In the genomic region with DNA sequence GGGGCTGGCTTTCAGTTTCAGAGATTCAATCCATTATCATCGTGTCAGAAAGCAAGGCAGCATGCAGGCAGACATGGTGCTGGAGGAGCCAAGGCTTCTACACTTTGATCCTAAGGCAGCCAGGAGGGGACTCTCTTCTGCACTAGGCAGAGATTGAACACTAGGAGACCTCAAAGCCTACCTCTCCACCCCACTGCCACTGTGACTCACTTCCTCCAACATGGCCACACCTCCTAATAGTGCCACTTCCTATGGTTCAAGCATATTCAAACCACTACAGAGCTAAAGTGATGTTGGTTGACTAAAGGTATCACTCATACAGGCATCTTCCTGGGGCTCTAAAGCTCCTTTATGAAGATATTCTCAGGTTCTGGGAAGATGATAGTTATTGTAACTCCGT, we compare ENCODE assay signal across 30 mouse cellular contexts. TPM values are rescaled to one million over a fixed set of nuclear protein-coding genes. Genes with fewer than 3 reads are reported as not detected.
DNase-seq lines count a peak whose midpoint lies in the region; ATAC-seq and TF ChIP-seq lines count a peak whose summit lies in the region.
"Had no signal": no experiment of that assay in that cellular context is flagged by ENCODE, and none has a peak within 500 bp of the region (broad histone marks: within the 10 kb centered on the region; RNA-seq: fewer than 3 reads in every experiment).

No protein-coding gene starts in this region.

- no peaks in the 10 kb centered on the region for H3K4me1 ChIP-seq in forebrain, embryonic 16.5 days (replicated peaks; ENCODE audit: control insufficient read depth, insufficient read depth, low read length)
- no peaks in the 10 kb centered on the region for H3K4me1 ChIP-seq in midbrain, postnatal 0 days (ENCODE audit: insufficient read depth, low read length)
- H3K4me1 ChIP-seq: hindbrain, embryonic 15.5 days; limb, embryonic 15.5 days; neural tube, embryonic 12.5 days had no signal

- WGBS in forebrain, embryonic 16.5 days: 84% methylated on average over 2 of the region's 2 CpGs
- 86% methylated on average over 2 of the region's 2 CpGs for WGBS in midbrain, postnatal 0 days

- DNase-seq in A20 (ENCODE audit: low read depth, low spot score): peak; percentile 29
- DNase-seq in adrenal gland, postnatal 14 days: no peak
- no peak for DNase-seq in adrenal gland, adult 8-10 months
- no peak for DNase-seq in midbrain, postnatal 0 days (ENCODE audit: low spot score)
- DNase-seq: adrenal gland, postnatal 36 days; cerebellum, adult 11 months; cerebellum, adult 9-11 months; forebrain, postnatal 0 days; heart, postnatal 4 days; kidney, adult 9 months; kidney, postnatal 25 days; lung, postnatal 4 days; retina, postnatal 1 day; right cerebral cortex, postnatal 25 days had no signal

- no peaks in the 10 kb centered on the region for H3K36me3 ChIP-seq in forebrain, embryonic 16.5 days (ENCODE audit: control insufficient read depth, insufficient read depth)
- H3K36me3 ChIP-seq in midbrain, postnatal 0 days (ENCODE audit: insufficient read depth, low read length): no peaks in the 10 kb centered on the region
- H3K36me3 ChIP-seq: forebrain, embryonic 10.5 days; heart, embryonic 10.5 days; hindbrain, embryonic 15.5 days; limb, embryonic 15.5 days; liver, embryonic 15.5 days; neural tube, embryonic 12.5 days had no signal

- no peak for TF ChIP-seq CTCF in midbrain, postnatal 0 days (IDR thresholded peaks at IDR 0.05)

- H3K9me3 ChIP-seq in forebrain, embryonic 16.5 days (ENCODE audit: control insufficient read depth, low read length): no peaks in the 10 kb centered on the region
- H3K9me3 ChIP-seq in midbrain, postnatal 0 days (ENCODE audit: low read length): no peaks in the 10 kb centered on the region
- H3K9me3 ChIP-seq: forebrain, embryonic 10.5 days; heart, embryonic 10.5 days; hindbrain, embryonic 15.5 days; limb, embryonic 15.5 days; liver, embryonic 15.5 days; neural tube, embryonic 12.5 days had no signal

- no peak overlapping the region for H3K4me2 ChIP-seq in forebrain, embryonic 16.5 days (ENCODE audit: low read length)
- H3K4me2 ChIP-seq in midbrain, postnatal 0 days (ENCODE audit: low read depth, low read length, poor library complexity, severe bottlenecking): no peak overlapping the region
- H3K4me2 ChIP-seq: hindbrain, embryonic 15.5 days; limb, embryonic 15.5 days; liver, embryonic 15.5 days; midbrain, embryonic 11.5 days; neural tube, embryonic 12.5 days had no signal

- no peak overlapping the region for H3K27ac ChIP-seq in forebrain, embryonic 16.5 days (ENCODE audit: low read length)
- H3K27ac ChIP-seq in midbrain, postnatal 0 days (ENCODE audit: low read depth, low read length): no peak overlapping the region
- H3K27ac ChIP-seq: forebrain, embryonic 10.5 days; heart, embryonic 10.5 days; hindbrain, embryonic 15.5 days; limb, embryonic 15.5 days; liver, embryonic 15.5 days; neural tube, embryonic 12.5 days had no signal

- no peak overlapping the region for H3K4me3 ChIP-seq in forebrain, embryonic 16.5 days (replicated peaks; ENCODE audit: low read length)
- H3K4me3 ChIP-seq in midbrain, postnatal 0 days (ENCODE audit: low read depth, low read length): no peak overlapping the region
- H3K4me3 ChIP-seq: forebrain, embryonic 10.5 days; heart, embryonic 10.5 days; hindbrain, embryonic 15.5 days; limb, embryonic 15.5 days; liver, embryonic 15.5 days; neural tube, embryonic 12.5 days had no signal

- no peaks in the 10 kb centered on the region for H3K27me3 ChIP-seq in forebrain, embryonic 16.5 days (replicated peaks; ENCODE audit: control insufficient read depth, insufficient read depth, low read length)
- H3K27me3 ChIP-seq in midbrain, postnatal 0 days (ENCODE audit: insufficient read depth, low read length): no peaks in the 10 kb centered on the region
- H3K27me3 ChIP-seq: limb, embryonic 15.5 days; liver, embryonic 15.5 days; neural tube, embryonic 12.5 days had no signal

- peak; percentile 88 for ATAC-seq in CD4-positive, CD25-positive, alpha-beta regulatory T cell, adult 4 months
- peak; percentile 42; the same call in 1 of the 2 replicates for ATAC-seq in common myeloid progenitor, adult 5-6 weeks (replicated peaks; ENCODE audit: low read depth, poor library complexity, severe bottlenecking)
- peak; percentile 45 for ATAC-seq in megakaryocyte progenitor cell, adult 5-6 weeks (replicated peaks; ENCODE audit: poor library complexity)
- no peak for ATAC-seq in forebrain, embryonic 16.5 days
- no peak for ATAC-seq in midbrain, postnatal 0 days (ENCODE audit: low FRiP score)
- ATAC-seq: forebrain, postnatal 0 days; intestine, embryonic 16.5 days had no signal

- H3K9ac ChIP-seq in forebrain, embryonic 16.5 days (replicated peaks; ENCODE audit: low read depth, low read length): no peak overlapping the region
- no peak overlapping the region for H3K9ac ChIP-seq in midbrain, postnatal 0 days (replicated peaks; ENCODE audit: low read length, poor library complexity, severe bottlenecking)
- H3K9ac ChIP-seq: forebrain, postnatal 0 days; hindbrain, embryonic 15.5 days; limb, embryonic 15.5 days; liver, embryonic 15.5 days; neural tube, embryonic 12.5 days had no signal

RNA-seq across cellular contexts. Expression of a gene that starts 9.7 kb away (rescaled TPM):
- 1 to 10 TPM; 1.7 to 2.2 TPM for polyA plus RNA-seq in CD4-positive, CD25-positive, alpha-beta regulatory T cell, adult 4 months (2017; shearing (Covaris generic))
- 8.2 and 11.1 TPM in 2 replicates for total RNA-seq in common myeloid progenitor, adult 5-6 weeks (2017)
- 0.32 and 2.0 TPM in 2 replicates for total RNA-seq in megakaryocyte progenitor cell, adult 5-6 weeks (2015)
- total RNA-seq in megakaryocyte progenitor cell, adult 5-6 weeks (2017): 2.1 and 4.0 TPM in 2 replicates
- polyA plus RNA-seq in forebrain, embryonic 16.5 days (2015; fragmentation: Nextera tagmentation; extraction: Ambion mirVana): 0.10 TPM in 1 of 2 replicates, not detected in the other
- 0.15 and 3.7 TPM in 2 replicates for total RNA-seq in adrenal gland, postnatal 14 days (2021)
- 1 to 10 TPM in 2 of 4 experiments, under 1 TPM in 2; 0.17 to 1.2 (median 0.63) TPM for total RNA-seq in adrenal gland, adult 8-10 months (2022)
- total RNA-seq in midbrain, postnatal 0 days (2014; rRNA removed): 0.16 TPM in 1 of 2 replicates, not detected in the other
- 0.09 and 0.43 TPM in 2 replicates for polyA plus RNA-seq in midbrain, postnatal 0 days (2015; fragmentation: Nextera tagmentation; extraction: Ambion mirVana)
- total RNA-seq: adrenal gland, postnatal 36 days; left cerebral cortex, adult 18-20 months; left cerebral cortex, postnatal 36 days had no signal

RNA-seq across cellular contexts. Expression of a gene that starts 42.1 kb away (rescaled TPM):
- polyA plus RNA-seq in CD4-positive, CD25-positive, alpha-beta regulatory T cell, adult 4 months (2017; shearing (Covaris generic)): 1 to 10 TPM; 5.3 to 6.2 TPM
- 0.18 and 3.4 TPM in 2 replicates for total RNA-seq in common myeloid progenitor, adult 5-6 weeks (2017)
- 0.07 TPM in 1 of 2 replicates, not detected in the other for total RNA-seq in megakaryocyte progenitor cell, adult 5-6 weeks (2015)
- total RNA-seq in megakaryocyte progenitor cell, adult 5-6 weeks (2017): 0.21 and 0.44 TPM in 2 replicates
- polyA plus RNA-seq in forebrain, embryonic 16.5 days (2015; fragmentation: Nextera tagmentation; extraction: Ambion mirVana): 0.18 and 0.34 TPM in 2 replicates
- total RNA-seq in adrenal gland, postnatal 14 days (2021): 1.3 TPM in 1 of 2 replicates, not detected in the other
- under 1 TPM in 2 of 4 experiments, not detected in 2; 0.09 to 0.46 TPM for total RNA-seq in adrenal gland, adult 8-10 months (2022)
- total RNA-seq in midbrain, postnatal 0 days (2014; rRNA removed): 0.09 and 0.38 TPM in 2 replicates
- 0.29 and 0.38 TPM in 2 replicates for polyA plus RNA-seq in midbrain, postnatal 0 days (2015; fragmentation: Nextera tagmentation; extraction: Ambion mirVana)
- total RNA-seq: adrenal gland, postnatal 36 days; left cerebral cortex, adult 18-20 months; left cerebral cortex, postnatal 36 days; MEL had no signal

RNA-seq across cellular contexts. Expression of a gene that starts 51.4 kb away (rescaled TPM):
- polyA plus RNA-seq in CD4-positive, CD25-positive, alpha-beta regulatory T cell, adult 4 months (2017; shearing (Covaris generic)): not detected
- not detected in 2 replicates for total RNA-seq in common myeloid progenitor, adult 5-6 weeks (2017)
- not detected in 2 replicates for total RNA-seq in megakaryocyte progenitor cell, adult 5-6 weeks (2015)
- not detected in 2 replicates for total RNA-seq in megakaryocyte progenitor cell, adult 5-6 weeks (2017)
- polyA plus RNA-seq in forebrain, embryonic 16.5 days (2015; fragmentation: Nextera tagmentation; extraction: Ambion mirVana): 0.62 and 0.92 TPM in 2 replicates
- 0.33 TPM in 1 of 2 replicates, not detected in the other for total RNA-seq in adrenal gland, postnatal 14 days (2021)
- total RNA-seq in adrenal gland, adult 8-10 months (2022): not detected
- 0.80 and 1.3 TPM in 2 replicates for total RNA-seq in midbrain, postnatal 0 days (2014; rRNA removed)
- 1.0 and 1.1 TPM in 2 replicates for polyA plus RNA-seq in midbrain, postnatal 0 days (2015; fragmentation: Nextera tagmentation; extraction: Ambion mirVana)
- total RNA-seq: gastrocnemius, postnatal 4 days; MEL had no signal
- polyA plus RNA-seq: forebrain, embryonic 10.5 days; intestine, embryonic 16.5 days; limb, embryonic 15.5 days; liver, embryonic 15.5 days; midbrain, embryonic 11.5 days had no signal

Comparison
In these comparisons a context has a peak if more than half of its experiments do, and no peak if none do; other contexts are left out.
1. ATAC-seq: peak in CD4-positive, CD25-positive, alpha-beta regulatory T cell, adult 4 months (single experiment), common myeloid progenitor, adult 5-6 weeks (single experiment) and megakaryocyte progenitor cell, adult 5-6 weeks (single experiment); none in forebrain, embryonic 16.5 days (single experiment) and midbrain, postnatal 0 days (single experiment).